Mouse (Mus musculus) left cerebral cortex, adult 2 months (tissue): Measurements from ENCODE around the gene Trip12. TPM values are rescaled to one million over a fixed set of nuclear protein-coding genes. Genes with fewer than 3 reads are reported as not detected.

Experiments
- DNase-seq, 2 experiments: peaks; one replicate each; pipeline ENCODE4 v3.0.0; 2021 to 2022; ENCODE audit warnings: low spot score in 2 of 2, mixed read lengths in 1 of 2; ENCODE audit errors: extremely low spot score in 1 of 2
- H3K27ac ChIP-seq: fragments of 200-600 bp; 2 replicates; pipeline ENCODE4 v1.8.1; 2022
- H3K4me3 ChIP-seq: fragments of 200-600 bp; 2 replicates; pipeline ENCODE4 v1.8.1; 2022
- CTCF ChIP-seq: fragments of 200-600 bp; IDR thresholded peaks from 2 replicates; pipeline ENCODE4 v1.8.1; 2022; ENCODE audit warnings: antibody characterized with exemption, mild to moderate bottlenecking, moderate library complexity
- intact Hi-C: fragments of 180-260 bp; cut with DNase I; formaldehyde crosslinking; loops from one replicate; pipeline ENCODE4 v1.15.1; 2025
- microRNA-seq, 2 experiments: library from miRNA; unstranded; fragments of <30 nt; microRNA quantifications; one replicate each; pipeline ENCODE4 v1.2.0; 2021
- total RNA-seq, 2 experiments: library from RNA; stranded (reverse); gene quantifications; 2 replicates each; pipeline ENCODE4 v1.2.3; 2021

Trip12 gene
- total RNA-seq, 2 experiments from 2014 or later: 196 to 219 TPM

DNA sequence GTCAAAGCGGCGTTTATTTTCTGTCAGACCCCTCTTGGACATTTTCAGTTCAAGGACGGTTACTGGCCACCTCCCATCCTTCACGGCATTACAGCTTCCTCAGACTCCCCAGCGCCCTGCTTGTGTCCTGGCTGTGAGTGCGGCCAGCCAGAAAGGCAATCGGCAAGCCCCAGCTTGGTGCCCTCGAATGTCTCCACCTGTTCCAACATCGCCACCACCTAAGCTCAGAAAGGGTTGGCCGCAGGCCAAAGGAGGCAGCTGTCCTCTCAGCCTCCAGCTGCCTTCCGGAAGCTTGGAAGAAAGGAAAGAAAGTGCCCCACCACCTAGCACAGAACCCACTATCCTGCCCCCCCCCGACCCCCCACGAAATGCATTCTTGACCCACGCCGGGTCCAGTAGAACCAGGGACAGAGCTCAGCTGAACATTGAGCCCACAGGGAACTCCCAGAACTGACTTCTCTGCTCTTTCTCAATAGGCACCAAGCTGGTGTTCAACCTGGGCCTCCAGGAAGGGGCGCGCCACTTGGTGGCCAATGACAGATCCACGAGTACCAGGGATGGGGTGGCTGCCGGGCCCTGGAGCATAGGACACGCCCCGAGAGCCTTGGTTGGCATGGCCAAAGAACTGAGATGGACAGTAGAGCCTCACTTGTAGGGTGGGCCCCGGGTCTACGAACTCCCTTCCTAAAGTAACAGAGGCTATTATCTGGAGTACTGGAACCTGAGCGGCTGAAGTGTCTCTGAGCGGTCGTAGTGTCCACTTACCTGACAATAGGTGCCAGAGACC lies 145.4 kb downstream of the Trip12 start:
- DNase-seq: peak; percentile 52 to 53
- intact Hi-C loops: loop anchor here (5.0 to 10.0 kb wide), 10 partner anchors 73 to 1510 kb away; no protein-coding TSS in a partner anchor
- peak overlapping the region; percentile 81 for H3K27ac ChIP-seq
- TF ChIP-seq CTCF: peak; percentile 22
- peak overlapping the region; percentile 90 for H3K4me3 ChIP-seq

DNA sequence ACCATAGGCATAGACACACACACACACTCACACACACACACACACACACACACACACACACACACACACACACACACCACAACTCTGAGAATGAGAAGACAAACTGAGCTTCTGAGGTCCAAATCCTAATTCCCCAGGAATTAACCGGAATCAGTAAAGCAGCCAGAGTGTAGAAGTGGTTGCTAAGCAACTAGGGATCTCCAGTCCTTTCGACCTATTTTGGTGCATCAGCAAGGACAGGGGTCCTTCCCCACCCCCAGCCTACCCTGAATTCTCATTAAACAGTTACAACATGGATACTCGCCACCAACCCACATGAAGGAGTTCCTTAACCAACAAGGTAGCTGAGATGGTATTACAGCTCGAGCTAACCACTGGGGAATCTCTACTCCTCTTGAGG lies 162.4 kb downstream of the Trip12 start:
- TF ChIP-seq CTCF: no peak
- no peak overlapping the region for H3K27ac ChIP-seq
- no peak overlapping the region for H3K4me3 ChIP-seq
- DNase-seq: no peak
- intact Hi-C loops: no loop called here

Small RNA genes within 50 kb of the gene (microRNA-seq; reads per million reads assigned to microRNA genes)
- 0.72 to 1.7 reads per million in 2 experiments for gene Mir5126

Other genes starting within 250 kb of the Trip12 start
- 100 to 1,000 TPM; 136 to 147 TPM for gene Dner, start 144.3 kb downstream of the Trip12 start, total RNA-seq
- gene Fbxo36, start 675 bp downstream of the Trip12 start, total RNA-seq: 1 to 10 TPM; 2.3 to 2.4 TPM
- 10 to 100 TPM; 12.5 to 12.9 TPM for gene Slc16a14, start 94.6 kb upstream of the Trip12 start, total RNA-seq